Mouse (Mus musculus): ENCODE measurements around the gene Myof.

Gene Myof

GRCm38 (mm10) chr19:38043281-38043981 is at the start of gene Myof:
TSS of gene Myof (minus strand) at chr19:38043577.
- peak; percentile 34 for DNase-seq

DNA sequence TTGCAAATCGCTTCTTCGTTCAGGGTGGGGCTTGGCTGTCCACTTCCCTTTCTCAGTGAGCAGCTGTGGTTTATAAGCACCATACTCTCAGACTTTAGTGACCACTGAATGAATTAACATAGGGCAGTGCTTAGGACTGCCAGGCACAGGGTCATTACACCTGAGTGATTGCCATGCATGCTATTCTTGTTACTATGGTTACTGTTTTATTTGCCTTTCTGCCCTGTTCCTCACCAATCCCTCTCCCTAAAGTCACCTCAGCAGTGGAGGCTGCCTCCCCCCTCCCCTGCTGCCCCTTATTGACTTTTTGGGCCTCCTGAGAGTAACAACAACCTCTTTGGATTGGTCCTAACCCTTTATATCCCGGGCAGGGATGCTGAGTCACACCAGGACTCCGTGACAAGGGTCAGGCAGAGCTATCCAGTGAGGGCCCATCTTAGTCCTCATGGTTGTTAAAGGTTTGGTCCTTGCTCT is 48.2 kb upstream of the Myof start:
- no peak for DNase-seq

DNA sequence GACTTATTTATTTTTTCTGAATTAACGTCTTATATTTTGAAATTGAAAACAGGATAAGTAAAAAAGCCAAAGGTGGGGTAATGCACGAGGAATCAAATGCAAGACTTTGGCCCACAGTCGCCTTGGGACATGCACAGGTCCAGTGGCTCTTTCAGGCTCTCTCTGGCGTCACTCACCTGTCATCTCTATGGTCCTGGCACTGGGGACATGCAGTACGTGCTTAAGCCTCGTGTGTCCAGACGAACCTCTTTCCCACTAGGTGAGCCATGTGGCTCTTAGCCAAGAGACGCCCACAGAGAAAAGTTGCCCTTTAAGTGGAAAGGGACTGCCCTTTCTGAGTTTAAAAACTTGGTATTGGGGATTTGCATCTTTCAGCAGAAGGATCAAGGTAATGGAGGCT is 46.0 kb upstream of the Myof start:
- no peak for DNase-seq

DNA sequence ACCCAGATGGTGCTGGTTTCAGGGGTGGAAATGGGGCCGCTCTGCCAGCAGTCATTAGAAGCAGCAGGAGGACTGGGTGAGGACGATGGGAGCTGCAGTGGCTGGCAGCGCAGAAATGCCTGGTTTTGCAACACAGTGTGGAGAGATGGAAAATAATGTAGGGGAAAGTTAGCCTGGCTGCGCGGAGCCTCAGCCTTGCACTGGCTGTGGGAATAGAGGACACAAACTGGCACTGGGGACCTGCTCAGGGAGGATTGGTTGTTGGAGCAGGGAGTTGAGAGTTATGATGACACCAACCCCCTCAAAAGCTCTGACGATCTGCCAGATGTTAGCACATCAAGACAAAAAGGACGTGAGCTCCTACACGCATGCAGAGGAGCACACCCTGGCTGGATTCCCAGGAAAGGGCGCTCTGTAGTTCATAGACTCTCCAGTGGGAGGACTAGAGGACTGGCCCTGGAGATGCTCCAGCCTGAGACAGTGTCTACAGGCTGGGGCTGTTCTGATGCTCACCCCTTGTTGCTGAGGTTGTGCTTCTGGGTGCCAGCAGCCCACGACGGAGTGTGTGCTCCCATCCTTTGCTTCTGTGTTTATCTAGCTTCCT is 43.7 kb upstream of the Myof start:
- DNase-seq, result peak; percentile 30

DNA sequence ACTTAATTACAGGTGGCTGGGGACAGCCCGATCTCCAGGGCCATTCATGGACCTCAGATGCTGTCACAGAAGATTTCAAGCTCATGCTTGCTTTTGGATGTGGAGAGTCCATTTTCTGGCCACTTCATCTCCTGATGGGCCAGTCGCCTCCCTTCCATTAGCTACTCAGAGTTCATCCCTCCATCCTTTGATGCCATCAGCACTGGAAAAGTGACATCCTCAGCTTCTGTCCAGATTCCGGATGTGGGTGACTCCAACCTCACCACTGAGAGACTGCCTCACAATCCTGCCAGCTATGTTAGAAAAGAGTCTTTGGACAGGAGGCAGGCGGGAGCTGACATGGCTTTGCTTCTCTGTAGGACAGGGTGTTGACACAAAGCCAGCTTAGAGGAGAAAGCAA is 42.5 kb upstream of the Myof start:
- DNase-seq, result no peak

- no peak for DNase-seq
These were observed 39.7 kb upstream of the Myof start for GRCm38 (mm10) chr19:38082931-38083525.

- DNase-seq, result no peak
These were observed 38.0 kb upstream of the Myof start for GRCm38 (mm10) chr19:38081361-38081760.

DNA sequence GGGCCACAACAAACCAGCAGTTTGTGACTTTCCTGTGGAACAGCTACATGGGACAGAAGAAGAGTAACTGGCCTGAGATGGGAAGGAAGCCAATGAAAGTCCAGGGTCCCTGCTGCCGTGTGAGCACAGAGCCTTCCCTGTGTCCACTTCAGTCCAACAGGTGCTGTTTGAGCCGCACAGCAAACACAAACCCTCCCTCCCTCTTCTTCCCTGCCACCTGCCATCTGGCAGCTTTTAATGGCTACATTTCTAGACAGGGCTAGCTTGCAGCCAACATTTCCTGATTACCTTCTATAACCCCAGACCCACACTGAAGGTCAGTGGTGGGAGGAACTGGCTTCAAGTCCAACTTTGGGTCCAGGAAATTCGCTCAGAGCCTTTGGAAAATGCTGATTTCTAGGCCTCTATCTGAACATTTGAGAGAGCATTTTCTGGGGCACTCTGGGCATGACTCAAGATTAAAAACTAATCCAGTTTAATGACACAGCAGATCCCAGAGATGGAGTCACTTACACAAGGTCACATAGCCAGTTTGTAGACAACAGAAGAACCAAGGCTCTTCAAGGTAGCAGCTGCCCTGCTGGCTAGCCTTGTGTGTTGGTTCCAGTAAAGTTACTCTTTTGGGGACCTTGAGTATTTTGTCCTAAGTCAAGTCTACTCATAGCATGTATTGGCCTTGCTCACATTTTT is 34.6 kb upstream of the Myof start:
- DNase-seq, result no peak

GRCm38 (mm10) chr19:38076251-38076650 is 32.9 kb upstream of the Myof start:
- no peak for DNase-seq

DNA sequence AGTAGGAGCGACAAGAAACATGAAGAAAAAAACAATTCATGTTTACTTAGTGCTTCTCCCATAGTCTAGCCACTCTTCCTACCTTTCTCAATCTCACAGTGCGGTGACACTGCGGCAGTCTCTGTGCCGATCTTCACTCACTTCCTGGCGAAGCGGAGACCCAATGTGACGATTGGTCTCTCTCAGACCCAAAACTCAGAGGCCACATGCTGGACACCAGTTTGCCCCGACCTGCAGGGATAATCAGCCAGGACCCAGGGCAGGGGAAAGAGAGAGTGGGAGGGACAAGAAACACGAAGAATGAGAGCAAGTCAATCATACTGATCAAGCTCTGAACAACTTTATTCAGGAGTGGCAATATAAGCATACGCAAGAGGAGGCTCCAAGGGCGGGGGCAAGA is 31.7 kb upstream of the Myof start:
- no peak for DNase-seq

GRCm38 (mm10) chr19:38073226-38073625 is 29.8 kb upstream of the Myof start:
- no peak for DNase-seq

DNA sequence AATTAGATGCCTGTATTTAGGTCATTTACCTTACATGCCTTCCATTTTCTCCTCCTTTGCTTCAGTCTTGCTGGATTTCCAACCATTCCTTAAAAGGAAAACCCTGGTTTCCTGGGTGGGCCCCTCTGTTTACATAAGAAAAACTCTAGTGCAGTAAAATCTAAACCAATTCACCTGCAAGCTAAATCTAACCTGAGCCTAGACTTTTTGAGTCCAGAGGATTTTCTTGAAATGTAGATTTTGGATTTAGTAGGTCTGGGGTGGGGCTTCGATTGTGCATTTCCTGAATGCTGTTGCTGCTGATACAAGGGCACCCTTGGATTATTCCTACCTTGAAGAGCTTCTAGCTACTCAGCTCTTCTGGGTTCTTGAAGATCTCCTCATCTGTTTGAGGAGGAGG is 20.7 kb upstream of the Myof start:
- no peak for DNase-seq

DNA sequence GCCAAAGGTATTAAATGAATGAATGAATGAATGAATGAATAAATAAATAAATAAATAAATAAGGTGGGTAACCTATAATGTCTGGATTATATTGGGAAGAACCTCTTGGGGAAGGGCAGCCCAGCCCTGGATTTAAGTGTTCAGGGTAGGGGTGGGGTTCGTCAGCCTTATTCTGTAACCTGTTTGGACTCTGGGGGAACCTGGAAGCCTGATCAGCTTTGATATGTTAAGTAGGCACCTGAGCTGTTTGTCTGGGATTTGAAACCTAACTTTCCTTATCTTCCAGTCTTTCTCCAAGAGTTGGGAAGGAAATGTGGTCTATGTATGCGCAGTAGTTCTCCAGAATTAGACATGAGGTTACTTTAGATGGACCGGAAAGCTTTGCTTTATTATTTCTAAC is 19.8 kb upstream of the Myof start:
- no peak for DNase-seq

GRCm38 (mm10) chr19:38056931-38057330 is 13.6 kb upstream of the Myof start:
- DNase-seq, result no peak

GRCm38 (mm10) chr19:38056276-38056675 is 12.9 kb upstream of the Myof start:
- DNase-seq, result no peak

GRCm38 (mm10) chr19:38055798-38056197 is 12.4 kb upstream of the Myof start:
- no peak for DNase-seq

- peak; percentile 94 for DNase-seq
These were observed 11.4 kb upstream of the Myof start, which contains the start of gene Cep55 for GRCm38 (mm10) chr19:38054720-38055192. TSS of gene Cep55 (plus strand) at chr19:38055011.

GRCm38 (mm10) chr19:38054149-38054719 is 10.9 kb upstream of the Myof start:
- no peak for DNase-seq

GRCm38 (mm10) chr19:38053227-38054041 is 10.1 kb upstream of the Myof start:
- DNase-seq, result no peak

DNA sequence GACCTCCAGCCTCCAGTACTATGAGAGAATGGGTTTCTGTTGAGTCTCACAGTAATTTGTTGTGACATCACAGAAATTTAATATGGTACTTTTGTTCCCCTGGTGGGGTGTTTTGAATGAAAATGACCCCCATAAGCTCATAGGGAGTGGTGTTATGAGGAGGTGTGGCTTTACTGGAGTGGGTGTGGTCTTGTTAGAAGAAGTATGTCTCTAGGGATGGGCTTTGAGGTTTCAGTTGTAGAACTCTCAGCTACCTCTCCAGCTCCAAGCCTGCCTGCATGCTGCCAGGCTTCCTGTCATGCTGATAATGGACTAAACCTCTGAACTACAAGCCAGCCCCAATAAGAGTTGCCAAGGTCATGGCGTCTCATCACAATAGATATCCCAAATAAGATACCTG is 6.3 kb upstream of the Myof start:
- DNase-seq, result no peak

- no peak for DNase-seq
These were observed 1.8 kb upstream of the Myof start for GRCm38 (mm10) chr19:38045198-38045597.

DNA sequence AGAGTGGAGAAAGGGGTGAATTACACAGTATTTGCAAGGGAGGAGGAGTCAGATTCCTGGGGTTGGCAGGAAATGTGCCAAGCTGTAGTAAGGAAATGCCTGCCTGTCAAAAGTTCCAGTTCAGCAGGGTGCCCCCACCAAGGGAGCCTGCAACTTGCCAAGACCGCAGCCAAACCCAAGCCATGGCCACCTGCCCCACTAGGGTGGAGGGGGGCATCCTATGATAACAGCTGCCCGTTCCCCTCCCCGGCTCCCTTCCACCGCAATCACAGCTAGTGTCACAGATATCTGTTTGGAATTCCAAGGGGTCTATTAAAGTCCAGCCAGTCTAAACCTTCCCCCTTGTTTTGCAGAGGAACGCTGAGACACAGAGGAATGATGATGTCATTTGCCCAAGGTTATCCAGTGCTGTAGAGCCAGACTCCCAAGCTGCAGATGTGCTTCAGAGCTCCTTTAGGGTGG is 1.1 kb downstream of the Myof start:
- no peak for DNase-seq

All from right cerebral cortex, postnatal 4 days (tissue).